Mouse (Mus musculus) liver, embryonic 16.5 days (tissue): ENCODE measurements around the gene Flrt1. TPM values are rescaled to one million over a fixed set of nuclear protein-coding genes. Genes with fewer than 3 reads are reported as not detected.
"Not testable (repeated sequence)": the region's sequence is repeated elsewhere in the genome, so short reads cannot be mapped to it uniquely, and the experiment has no call there.

Source experiments
- ATAC-seq: fragments of 200-750 bp; cut with Nextera tagmentation; 2 replicates; pipeline ENCODE4 v1.8.0; 2017; ENCODE audit warnings: low read depth, mild to moderate bottlenecking, moderate number of reproducible peaks, moderate library complexity
- H3K27ac ChIP-seq: fragments of 300-500 bp; sonication (generic); 2 replicates; pipeline ENCODE4 v1.5.1; 2014; ENCODE audit warnings: mild to moderate bottlenecking, low read length
- H3K27me3 ChIP-seq: fragments of 300-500 bp; sonication (generic); 2 replicates; pipeline ENCODE4 v1.6.1; 2014; ENCODE audit warnings: low read depth, low read length, mixed read lengths; ENCODE audit not compliant: control insufficient read depth, insufficient read depth
- H3K36me3 ChIP-seq: fragments of 300-500 bp; sonication (generic); 2 replicates; pipeline ENCODE4 v1.6.1; 2014; ENCODE audit warnings: mild to moderate bottlenecking; ENCODE audit not compliant: control insufficient read depth, insufficient read depth
- H3K4me1 ChIP-seq: fragments of 300-500 bp; sonication (generic); 2 replicates; pipeline ENCODE4 v1.6.1; 2014; ENCODE audit warnings: low read depth, low read length, mixed read lengths; ENCODE audit not compliant: control insufficient read depth
- H3K4me2 ChIP-seq: fragments of 300-500 bp; sonication (generic); 2 replicates; pipeline ENCODE4 v1.6.1; 2014; ENCODE audit warnings: low read depth, low read length, mixed read lengths
- H3K4me3 ChIP-seq: fragments of 300-500 bp; sonication (generic); 2 replicates; pipeline ENCODE4 v1.5.1; 2014; ENCODE audit warnings: low read depth, mild to moderate bottlenecking, low read length
- H3K9ac ChIP-seq: fragments of 300-500 bp; sonication (generic); 2 replicates; pipeline ENCODE4 v1.6.1; 2014; ENCODE audit warnings: low read depth, low read length
- H3K9me3 ChIP-seq: fragments of 300-500 bp; sonication (generic); replicated peaks from 2 replicates; pipeline ENCODE4 v1.6.1; 2016; ENCODE audit warnings: low read length; ENCODE audit not compliant: control insufficient read depth
- WGBS: fragments of 180-500 bp; shearing (Covaris S2); extraction: QIAGEN DNeasy Blood & Tissue Kit; methylation state at CpG from one replicate; pipeline ENCODE4 v1.1.7; 2014; ENCODE audit not compliant: insufficient replicate concordance; 5-methylcytosine and 5-hydroxymethylcytosine counted together
- polyA plus RNA-seq: library from polyadenylated mRNA; unstranded; fragments of >200 nt; fragmentation: Nextera tagmentation; extraction: Ambion mirVana; gene quantifications from 2 replicates; pipeline ENCODE4 v1.2.1, GENCODE M21; 2015

The Flrt1 gene
- polyA plus RNA-seq, 1 experiment from 2014 or later, result 0.19 TPM

GRCm38 (mm10) chr19:7083035-7083794 is 22.3 kb downstream of the Flrt1 start:
- Histone ChIP-seq H3K27me3 (peaks cover 2% of the 10 kb centered on the region; the same call in 1 of the 2 replicates), H3K4me1 (no peaks in the 10 kb centered on the region), H3K4me3 (no peak overlapping the region), H3K9ac (no peak overlapping the region), H3K4me2 (no peak overlapping the region), H3K36me3 (no peaks in the 10 kb centered on the region), H3K9me3 (no peaks in the 10 kb centered on the region), H3K27ac (no peak overlapping the region)
- no peak for ATAC-seq
- WGBS, result 54% methylated on average over 14 of the region's 14 CpGs

GRCm38 (mm10) chr19:7081516-7082266 is 23.8 kb downstream of the Flrt1 start:
- no peaks in the 10 kb centered on the region for H3K4me1 ChIP-seq
- no peak overlapping the region for H3K4me3 ChIP-seq
- no peak overlapping the region for H3K27ac ChIP-seq
- peaks cover 1% of the 10 kb centered on the region; the same call in 1 of the 2 replicates for H3K27me3 ChIP-seq
- no peak for ATAC-seq
- H3K9me3 ChIP-seq, result no peaks in the 10 kb centered on the region
- H3K9ac ChIP-seq, result no peak overlapping the region
- 57% methylated on average over 7 of the region's 7 CpGs for WGBS
- no peaks in the 10 kb centered on the region for H3K36me3 ChIP-seq
- no peak overlapping the region for H3K4me2 ChIP-seq

GRCm38 (mm10) chr19:7078271-7078670 is 27.3 kb downstream of the Flrt1 start:
- ATAC-seq, result no peak
- H3K4me2 ChIP-seq, result no peak overlapping the region
- H3K36me3 ChIP-seq, result no peaks in the 10 kb centered on the region
- H3K27me3 ChIP-seq, result no peaks in the 10 kb centered on the region
- H3K4me3 ChIP-seq, result no peak overlapping the region
- 71% methylated on average over 7 of the region's 7 CpGs for WGBS
- H3K9me3 ChIP-seq, result no peaks in the 10 kb centered on the region
- no peak overlapping the region for H3K9ac ChIP-seq
- H3K27ac ChIP-seq, result no peak overlapping the region
- H3K4me1 ChIP-seq, result no peaks in the 10 kb centered on the region

GRCm38 (mm10) chr19:7077666-7078065 is 27.9 kb downstream of the Flrt1 start:
- H3K9me3 ChIP-seq, result no peaks in the 10 kb centered on the region
- H3K4me2 ChIP-seq, result no peak overlapping the region
- no peaks in the 10 kb centered on the region for H3K4me1 ChIP-seq
- ATAC-seq, result no peak
- no peaks in the 10 kb centered on the region for H3K36me3 ChIP-seq
- WGBS, result 66% methylated on average over 9 of the region's 9 CpGs
- H3K27ac ChIP-seq, result no peak overlapping the region
- H3K4me3 ChIP-seq, result no peak overlapping the region
- no peaks in the 10 kb centered on the region for H3K27me3 ChIP-seq
- H3K9ac ChIP-seq, result no peak overlapping the region

- not testable (repeated sequence) for H3K27ac ChIP-seq, H3K9ac ChIP-seq, H3K4me2 ChIP-seq, ATAC-seq, H3K9me3 ChIP-seq, H3K36me3 ChIP-seq, H3K4me1 ChIP-seq, H3K4me3 ChIP-seq
- H3K27me3 ChIP-seq, result peaks cover 10% of the 10 kb centered on the region
- 72% methylated on average over 11 of the region's 11 CpGs for WGBS
These were observed 30.2 kb downstream of the Flrt1 start for GRCm38 (mm10) chr19:7075336-7075735.

GRCm38 (mm10) chr19:7073997-7074781 is 31.3 kb downstream of the Flrt1 start:
- no peak for ATAC-seq
- H3K36me3 ChIP-seq, result no peaks in the 10 kb centered on the region
- H3K4me2 ChIP-seq, result no peak overlapping the region
- no peaks in the 10 kb centered on the region; the same call in 1 of the 2 replicates for H3K4me1 ChIP-seq
- WGBS, result 67% methylated on average over 12 of the region's 12 CpGs
- H3K27me3 ChIP-seq, result peaks cover 21% of the 10 kb centered on the region
- no peak overlapping the region for H3K27ac ChIP-seq
- no peaks in the 10 kb centered on the region for H3K9me3 ChIP-seq
- no peak overlapping the region for H3K4me3 ChIP-seq
- no peak overlapping the region for H3K9ac ChIP-seq

GRCm38 (mm10) chr19:7072221-7072620 is 33.3 kb downstream of the Flrt1 start:
- Histone ChIP-seq H3K4me1 (peaks cover 9% of the 10 kb centered on the region), H3K4me2 (no peak overlapping the region), H3K27me3 (peaks cover 25% of the 10 kb centered on the region), H3K36me3 (no peaks in the 10 kb centered on the region), H3K4me3 (no peak overlapping the region), H3K9ac (no peak overlapping the region), H3K9me3 (no peaks in the 10 kb centered on the region), H3K27ac (no peak overlapping the region)
- WGBS, result 62% methylated on average over 6 of the region's 6 CpGs
- no peak for ATAC-seq

GRCm38 (mm10) chr19:7070775-7071174 is 34.8 kb downstream of the Flrt1 start:
- WGBS, result 25% methylated on average over 4 of the region's 4 CpGs
- no peak overlapping the region for H3K27ac ChIP-seq

More at GRCm38 (mm10) chr19:7070775-7071174, 34.8 kb downstream of the Flrt1 start:
- H3K4me2 ChIP-seq, result no peak overlapping the region
- ATAC-seq, result no peak
- H3K4me3 ChIP-seq, result no peak overlapping the region
- no peaks in the 10 kb centered on the region for H3K36me3 ChIP-seq
- H3K4me1 ChIP-seq, result peaks cover 20% of the 10 kb centered on the region
- H3K9ac ChIP-seq, result no peak overlapping the region
- no peaks in the 10 kb centered on the region for H3K9me3 ChIP-seq
- H3K27me3 ChIP-seq, result peaks cover 25% of the 10 kb centered on the region
